Mouse (Mus musculus) spleen, postnatal 14 days (tissue): Measurements from ENCODE around the gene Lgals3bp.

Experiments used
- DNase-seq, 2 experiments: peaks; one replicate each; pipeline ENCODE4 v3.0.0; 2021 to 2022; ENCODE audit warnings: low spot score in 2 of 2

Lgals3bp gene

DNA sequence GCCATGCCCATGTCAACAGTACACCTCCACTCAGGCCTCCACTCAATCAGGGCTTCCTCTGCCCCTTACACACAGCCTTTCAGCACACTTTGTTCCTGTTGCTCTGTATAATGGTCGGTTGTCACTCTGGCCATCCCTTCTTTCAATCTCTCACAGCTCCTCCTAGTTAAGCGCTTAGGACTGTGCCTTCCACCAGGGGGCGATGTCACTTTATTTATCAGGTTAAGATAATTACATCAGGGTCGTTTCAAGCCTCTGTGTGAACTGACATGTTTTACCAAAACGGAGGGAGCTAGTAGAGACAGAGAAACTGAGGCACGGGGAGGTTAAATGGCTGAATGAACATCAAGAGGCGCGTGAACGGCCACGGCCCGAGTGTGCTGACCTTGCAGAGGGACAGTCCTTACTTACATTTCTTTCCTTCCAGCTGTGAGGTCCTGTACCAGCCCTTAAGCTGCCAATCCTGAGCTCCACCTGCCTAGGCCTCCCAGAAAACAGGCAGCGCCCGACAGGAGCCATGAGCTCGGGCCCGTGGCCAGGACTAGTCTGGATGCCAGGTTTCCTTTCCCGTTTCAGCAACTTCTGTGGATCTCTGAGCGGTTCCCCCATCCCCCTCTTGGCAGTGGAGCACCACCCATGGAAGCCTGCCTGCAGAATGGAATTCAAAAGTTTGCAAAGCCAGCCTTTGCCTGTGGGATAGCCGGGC lies 21.5 kb upstream of the Lgals3bp start:
- DNase-seq = peak; percentile 27 to 64

DNA sequence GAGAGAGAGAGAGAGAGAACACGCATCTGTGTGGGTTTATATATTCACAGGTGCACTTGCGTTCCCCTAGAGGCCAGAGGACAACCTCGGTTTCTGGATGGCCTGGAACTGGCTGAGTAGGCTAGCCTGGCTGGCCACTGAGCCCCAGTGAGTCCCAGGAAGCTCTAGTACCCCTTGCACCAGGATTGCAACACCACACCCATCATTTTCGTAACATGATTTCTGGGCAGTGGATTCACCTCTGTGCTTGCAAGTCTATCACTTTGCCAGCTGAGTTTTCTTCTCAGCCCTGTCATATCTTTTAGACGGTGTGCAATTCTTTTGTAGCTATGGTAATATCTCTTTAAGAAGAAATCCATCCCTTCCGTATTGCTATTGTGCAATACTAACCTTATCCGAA lies 18.4 kb upstream of the Lgals3bp start:
- DNase-seq = no peak

DNA sequence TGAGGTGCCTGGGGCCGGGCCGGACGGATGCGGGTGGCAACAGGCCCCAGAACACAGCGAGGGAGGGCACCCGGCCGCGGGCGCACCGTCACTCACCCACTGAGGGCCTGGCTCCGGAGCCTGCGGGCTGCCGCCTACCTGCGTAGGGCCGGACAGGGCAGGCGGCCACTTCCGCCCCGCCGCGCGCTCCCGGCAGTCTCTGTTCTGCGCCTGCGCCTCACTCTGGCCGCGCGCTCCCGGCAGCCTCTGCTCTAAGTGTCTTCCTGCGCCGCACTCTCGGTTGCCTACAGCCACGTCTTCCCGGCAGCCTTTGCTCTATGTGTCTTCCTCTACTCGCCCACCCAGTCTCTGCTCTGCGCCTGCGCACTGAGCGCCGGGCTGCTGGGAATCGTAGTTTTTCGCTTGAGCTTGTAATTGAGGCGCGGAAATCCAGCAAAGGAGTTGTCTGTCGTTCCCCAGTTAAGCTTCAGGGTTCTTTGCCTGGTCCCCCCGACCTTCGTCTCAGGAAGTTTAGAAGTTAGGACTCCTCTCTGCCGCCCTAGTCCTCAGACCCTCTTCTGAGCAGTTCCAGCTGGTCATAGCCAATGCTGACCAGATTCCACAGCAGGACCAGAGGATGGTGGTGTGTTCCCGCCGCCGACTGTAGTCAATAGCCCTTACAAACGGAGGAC lies 17.1 kb upstream of the Lgals3bp start, which contains the start of gene Cant1:
TSS of gene Cant1 (minus strand) at position 253 of the 671 bp plus-strand sequence.
- DNase-seq = peak; percentile 93 to 94

DNA sequence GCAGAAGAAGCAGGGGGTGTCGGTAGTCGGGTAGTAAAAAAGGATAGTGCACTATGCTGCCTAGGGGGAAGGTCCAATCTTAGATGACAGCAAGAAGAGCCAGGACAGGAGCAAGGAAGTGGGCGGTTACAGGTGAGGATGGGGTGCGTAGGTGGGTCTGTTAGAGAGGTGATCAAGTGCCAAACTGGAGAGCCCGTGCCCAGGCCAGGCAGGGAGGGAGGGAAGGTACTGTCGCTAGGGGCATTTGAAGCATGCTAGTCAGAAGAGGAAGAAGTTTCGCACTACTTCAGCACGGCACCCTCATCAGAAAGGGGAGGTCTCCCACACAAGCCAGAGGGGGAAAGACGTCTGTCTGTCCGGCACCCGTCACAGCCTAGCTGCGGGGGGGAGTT lies 16.5 kb upstream of the Lgals3bp start:
- DNase-seq = no peak

- no peak for DNase-seq
Measured at GRCm38 (mm10) chr11:118417496-118417895, 15.6 kb upstream of the Lgals3bp start.

GRCm38 (mm10) chr11:118416046-118416445 lies 14.2 kb upstream of the Lgals3bp start:
- DNase-seq = no peak

- DNase-seq = no peak
Measured at GRCm38 (mm10) chr11:118415630-118416029, 13.7 kb upstream of the Lgals3bp start.

DNA sequence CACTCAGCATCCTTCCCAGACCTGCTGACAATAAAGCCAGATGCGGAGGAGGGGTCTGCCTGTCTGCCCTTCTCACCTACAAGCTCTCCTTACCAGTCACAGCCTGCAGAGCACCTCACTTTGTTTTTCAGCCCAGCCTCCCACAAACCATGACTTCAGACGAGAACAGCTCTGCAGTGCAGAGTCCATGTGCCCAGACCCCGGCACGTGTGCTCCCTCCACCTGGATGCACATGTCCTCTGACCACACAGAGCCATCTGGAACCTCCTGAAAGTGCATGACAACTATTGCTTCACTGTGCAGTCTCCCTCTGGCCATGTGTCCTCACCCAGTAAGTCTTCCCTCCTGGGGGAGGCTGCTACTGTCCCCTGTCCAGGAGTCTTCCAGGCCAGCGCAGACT lies 12.4 kb upstream of the Lgals3bp start:
- no peak for DNase-seq

DNA sequence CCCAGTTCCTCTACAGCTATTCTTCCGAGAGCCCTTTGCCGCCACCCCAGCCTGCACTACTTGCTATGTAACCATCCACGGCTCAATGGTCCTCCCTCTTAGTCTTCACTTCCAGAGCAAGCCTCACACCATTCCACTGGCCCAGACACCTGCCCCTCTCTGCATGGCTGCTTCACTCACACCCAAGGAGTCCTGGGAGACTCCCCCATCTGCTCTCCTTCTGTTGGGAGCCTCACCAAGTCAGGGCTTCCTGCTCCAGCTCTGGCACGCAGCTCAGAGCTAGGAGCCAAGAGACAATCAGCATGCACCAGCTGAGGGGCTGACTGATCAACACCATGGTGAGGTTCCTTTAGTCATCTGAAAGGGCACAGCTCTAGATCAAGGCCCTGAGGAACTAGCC lies 11.2 kb upstream of the Lgals3bp start:
- DNase-seq = no peak

DNA sequence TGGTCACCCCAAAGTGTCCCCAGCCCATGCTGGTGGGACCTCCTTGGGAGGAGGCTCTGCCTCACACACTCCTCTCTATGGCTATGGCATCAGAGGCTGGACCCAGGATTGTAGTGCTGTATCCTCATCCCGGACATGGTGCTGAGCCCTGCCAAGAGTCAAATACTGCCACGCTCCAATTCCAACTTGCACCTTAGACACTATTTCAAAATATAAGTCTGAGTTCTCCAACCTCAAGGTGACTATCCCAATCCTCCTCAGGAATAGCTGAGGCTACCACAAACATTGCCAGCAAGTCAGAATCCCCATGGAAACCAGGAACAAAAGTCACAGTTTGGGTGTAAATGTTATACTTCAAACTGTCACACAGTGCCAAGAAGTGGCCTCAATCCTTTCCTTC lies 10.7 kb upstream of the Lgals3bp start:
- DNase-seq = no peak

- DNase-seq = no peak
Measured at GRCm38 (mm10) chr11:118411271-118411670, 9.4 kb upstream of the Lgals3bp start.

GRCm38 (mm10) chr11:118410479-118410878 lies 8.6 kb upstream of the Lgals3bp start:
- no peak for DNase-seq

DNA sequence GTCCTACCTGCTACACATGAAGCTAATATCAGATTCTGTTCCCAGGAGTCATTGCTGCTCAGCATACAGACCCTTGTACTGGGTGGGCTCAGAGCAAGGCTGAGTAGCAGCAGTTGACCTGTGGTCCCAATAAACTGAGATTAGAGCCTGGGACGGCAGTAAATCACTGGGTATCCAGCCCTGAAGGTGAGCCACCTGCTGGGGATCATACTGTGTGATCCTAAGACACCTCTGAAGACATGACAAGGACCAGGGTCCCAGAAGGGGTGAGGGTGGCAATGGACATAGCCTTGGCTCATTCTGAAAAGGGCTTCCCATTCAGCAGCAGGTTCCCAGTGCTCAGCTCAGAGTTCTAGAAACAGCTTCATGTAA lies 8.2 kb upstream of the Lgals3bp start:
- DNase-seq = no peak

DNA sequence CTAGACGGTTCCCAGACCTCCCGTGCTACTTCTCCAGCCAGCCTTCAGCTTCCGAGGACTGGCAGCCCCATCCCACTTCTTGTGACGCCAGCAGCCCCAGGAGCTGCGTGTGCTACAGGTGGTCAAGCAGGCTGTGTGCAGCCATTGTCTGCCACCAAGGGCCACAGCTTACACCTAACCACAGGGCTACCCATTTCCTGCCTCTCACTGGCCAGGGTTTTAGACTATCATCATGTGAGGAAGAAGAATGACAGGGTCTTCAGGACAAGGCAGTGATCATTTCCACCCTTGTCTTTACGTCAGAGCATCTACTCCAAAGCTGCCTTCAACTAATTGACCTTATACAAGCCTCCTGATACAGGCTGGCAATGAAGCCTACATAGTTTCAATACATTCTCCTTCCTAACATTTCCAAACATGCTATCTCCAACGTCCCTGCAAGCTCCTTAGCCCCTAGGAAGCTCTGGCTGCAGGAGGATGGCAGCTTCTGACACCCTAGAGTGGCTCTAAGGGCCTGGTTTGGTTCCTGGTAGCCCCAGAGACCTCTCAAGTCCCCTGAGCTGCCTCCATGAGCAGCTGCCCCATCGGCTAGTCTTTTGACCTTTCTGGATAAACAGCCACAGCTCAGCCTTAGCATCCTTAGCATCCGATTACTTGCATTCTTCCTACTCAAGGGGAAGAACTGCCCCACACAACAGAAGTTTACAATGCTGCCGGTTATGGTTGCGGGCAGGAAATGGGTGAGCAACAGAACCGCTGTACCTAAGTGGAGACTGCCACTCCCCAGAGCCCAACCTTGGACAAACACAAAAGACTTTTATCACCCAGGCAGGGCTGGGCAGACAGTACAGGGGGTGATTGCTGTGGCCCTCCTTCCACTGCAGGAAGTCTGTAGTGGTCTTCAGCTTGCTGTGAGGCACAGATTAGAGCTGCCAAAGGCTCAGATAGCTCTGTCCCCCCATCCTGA lies 7.5 kb upstream of the Lgals3bp start:
- no peak for DNase-seq

GRCm38 (mm10) chr11:118408051-118408740 lies 6.3 kb upstream of the Lgals3bp start:
- no peak for DNase-seq

DNA sequence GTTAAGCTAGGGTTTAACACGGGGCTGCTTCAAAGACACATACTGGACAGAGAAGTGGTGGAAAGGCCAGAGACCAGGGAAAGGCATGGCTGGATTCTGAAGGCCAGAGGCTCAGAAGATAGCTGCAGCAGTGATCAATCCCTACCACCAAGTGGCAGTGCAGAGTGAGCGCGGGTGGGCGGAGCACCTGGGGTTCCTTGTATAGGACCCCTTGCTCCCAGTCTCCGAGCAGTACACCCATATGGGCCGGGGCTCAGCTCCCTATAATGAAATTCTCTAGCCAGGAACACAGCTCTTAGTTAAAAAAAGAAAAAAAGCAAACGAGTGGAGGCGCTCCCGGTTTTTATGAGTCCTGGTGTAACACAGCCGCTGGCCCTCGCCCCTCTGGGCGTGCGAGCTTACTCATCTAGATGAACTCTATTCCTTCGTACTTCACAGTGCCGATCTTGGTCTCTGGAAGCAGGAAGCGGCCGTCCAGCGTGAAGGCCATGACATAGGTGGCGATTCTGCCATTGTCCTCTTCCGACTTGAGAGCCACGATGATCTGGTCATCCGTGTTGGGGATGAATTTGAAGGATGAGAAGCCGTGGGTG lies 5.5 kb upstream of the Lgals3bp start:
- DNase-seq = peak in 1 of 2 experiments; percentile 51

- no peak for DNase-seq
Measured at GRCm38 (mm10) chr11:118406521-118406920, 4.6 kb upstream of the Lgals3bp start.

DNA sequence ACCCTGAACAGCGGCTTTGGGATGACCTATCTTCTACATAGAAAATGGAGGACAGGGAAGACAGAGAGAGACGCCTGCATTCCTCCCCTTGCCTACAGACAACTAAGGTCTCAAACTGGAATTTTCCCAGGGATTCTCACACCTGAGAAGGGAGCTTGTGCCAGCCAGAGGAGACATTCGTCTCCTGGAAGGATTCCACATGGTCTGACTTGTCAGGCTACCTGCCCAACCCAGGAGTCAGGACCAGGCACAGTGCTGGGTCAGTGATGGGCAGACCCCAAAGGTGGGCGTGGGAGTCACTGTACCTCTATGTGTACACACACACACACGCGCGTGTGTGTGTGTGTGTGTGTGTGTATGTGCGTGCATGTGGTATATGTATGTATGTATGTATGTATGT lies 3.4 kb upstream of the Lgals3bp start:
- no peak for DNase-seq

DNA sequence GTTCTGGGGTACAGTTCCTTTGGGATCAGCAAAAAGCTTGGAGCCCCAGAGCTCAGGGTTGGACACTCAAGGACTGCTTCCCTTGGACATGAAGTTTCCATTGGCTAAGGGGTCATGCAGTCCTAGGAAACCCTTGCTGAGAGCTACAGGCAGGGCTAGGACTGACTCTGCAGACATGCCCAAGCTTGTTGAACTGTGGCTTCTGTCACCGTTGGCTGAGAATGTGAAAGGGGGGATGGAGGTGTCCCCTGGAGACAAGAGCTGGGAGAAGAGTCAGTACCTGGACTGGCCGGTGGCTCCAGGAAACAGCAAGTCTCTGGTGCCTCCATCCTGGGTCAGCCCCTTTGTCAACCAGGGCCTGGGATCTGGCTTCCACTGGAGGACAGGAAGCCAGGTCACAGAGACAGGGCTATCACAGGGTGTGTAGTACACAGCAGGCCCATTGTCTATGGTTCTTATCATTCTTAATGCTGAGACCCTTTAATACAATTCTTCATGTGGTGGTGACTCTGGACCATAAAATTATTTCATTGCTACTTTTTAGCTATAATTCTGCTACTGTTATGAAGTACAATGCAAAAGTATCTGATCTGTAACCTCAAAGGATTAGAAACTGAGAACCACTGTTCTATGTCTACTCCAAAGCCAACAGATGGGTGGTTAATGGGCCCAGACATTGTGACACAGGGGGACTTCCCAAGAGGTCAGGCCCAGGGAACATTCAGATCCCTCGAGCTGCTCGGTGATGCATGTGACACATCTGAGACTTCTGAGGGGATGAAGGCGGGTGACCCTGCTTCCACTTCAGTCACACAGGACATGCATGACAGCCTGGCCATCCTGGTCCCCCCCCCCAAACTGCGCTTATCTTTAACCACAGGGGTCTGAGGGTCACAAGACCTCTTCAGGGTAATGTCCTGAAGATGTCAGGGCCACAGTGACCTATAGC lies 2.3 kb upstream of the Lgals3bp start:
- DNase-seq = no peak

GRCm38 (mm10) chr11:118403183-118403582 lies 1.3 kb upstream of the Lgals3bp start:
- no peak for DNase-seq
